Mouse (Mus musculus) hindbrain, embryonic 11.5 days (tissue): ENCODE results near the gene Rhob. TPM values are rescaled to one million over a fixed set of nuclear protein-coding genes. Genes with fewer than 3 reads are reported as not detected.

Source experiments
- ATAC-seq: fragments of 200-750 bp; cut with Nextera tagmentation; 2 replicates; pipeline ENCODE4 v1.8.0; 2017; ENCODE audit warnings: mild to moderate bottlenecking, moderate TSS enrichment, moderate library complexity; ENCODE audit not compliant: low FRiP score
- DNase-seq: peaks from one replicate; pipeline ENCODE4 v3.0.0-alpha.2; 2015; ENCODE audit warnings: low spot score
- H3K27ac ChIP-seq: fragments of 300-500 bp; sonication (generic); 2 replicates; pipeline ENCODE4 v1.5.1; 2014; ENCODE audit warnings: mild to moderate bottlenecking, low read depth, low read length
- H3K27me3 ChIP-seq: fragments of 300-500 bp; sonication (generic); 2 replicates; pipeline ENCODE4 v1.6.1; 2014; ENCODE audit warnings: mild to moderate bottlenecking, low read length, moderate library complexity, mixed read lengths; ENCODE audit not compliant: control insufficient read depth, insufficient read depth
- H3K36me3 ChIP-seq: fragments of 300-500 bp; sonication (generic); 2 replicates; pipeline ENCODE4 v1.6.1; 2014; ENCODE audit warnings: mild to moderate bottlenecking, low read length, moderate library complexity, mixed read lengths; ENCODE audit not compliant: control insufficient read depth, insufficient read depth
- H3K4me1 ChIP-seq: fragments of 300-500 bp; sonication (generic); replicated peaks from 2 replicates; pipeline ENCODE4 v1.6.1; 2014; ENCODE audit warnings: low read length, mixed read lengths; ENCODE audit not compliant: control insufficient read depth, insufficient read depth
- H3K4me2 ChIP-seq: fragments of 300-500 bp; sonication (generic); replicated peaks from 2 replicates; pipeline ENCODE4 v1.6.1; 2014; ENCODE audit warnings: mild to moderate bottlenecking, low read depth, low read length
- H3K4me3 ChIP-seq: fragments of 300-500 bp; sonication (generic); 2 replicates; pipeline ENCODE4 v1.5.1; 2014; ENCODE audit warnings: low read depth, low read length
- H3K9ac ChIP-seq: fragments of 300-500 bp; sonication (generic); 2 replicates; pipeline ENCODE4 v1.6.1; 2014; ENCODE audit warnings: low read depth, low read length
- H3K9me3 ChIP-seq: fragments of 300-500 bp; sonication (generic); 2 replicates; pipeline ENCODE4 v1.6.1; 2016; ENCODE audit warnings: low read length; ENCODE audit not compliant: control insufficient read depth
- WGBS: fragments of 180-500 bp; shearing (Covaris S2); extraction: QIAGEN DNeasy Blood & Tissue Kit; methylation state at CpG from one replicate; pipeline ENCODE4 v1.1.7; 2014; 5-methylcytosine and 5-hydroxymethylcytosine counted together
- polyA plus RNA-seq: library from polyadenylated mRNA; unstranded; fragments of >200 nt; fragmentation: Nextera tagmentation; extraction: Ambion mirVana; gene quantifications from 2 replicates; pipeline ENCODE4 v1.2.1, GENCODE M21; 2014

The Rhob gene
- polyA plus RNA-seq, 1 experiment from 2014 or later, result 64.4 TPM

- H3K4me3 ChIP-seq, result no peak overlapping the region
- H3K36me3 ChIP-seq, result no peaks in the 10 kb centered on the region
- ATAC-seq, result no peak
- H3K4me2 ChIP-seq, result no peak overlapping the region
- no peak overlapping the region for H3K27ac ChIP-seq
- H3K4me1 ChIP-seq, result no peaks in the 10 kb centered on the region; the same call in 1 of the 2 replicates
- H3K27me3 ChIP-seq, result no peaks in the 10 kb centered on the region
- no peak overlapping the region for H3K9ac ChIP-seq
- 84% methylated on average over 7 of the region's 7 CpGs for WGBS
- H3K9me3 ChIP-seq, result no peaks in the 10 kb centered on the region
- no peak for DNase-seq
These were observed 27.0 kb downstream of the Rhob start for GRCm38 (mm10) chr12:8472591-8473358.

GRCm38 (mm10) chr12:8472051-8472450, 27.8 kb downstream of the Rhob start:
- 84% methylated on average over 4 of the region's 4 CpGs for WGBS
- Histone ChIP-seq H3K4me3 (no peak overlapping the region), H3K27me3 (no peaks in the 10 kb centered on the region), H3K9me3 (no peaks in the 10 kb centered on the region), H3K9ac (no peak overlapping the region), H3K36me3 (no peaks in the 10 kb centered on the region), H3K4me1 (peaks cover 2% of the 10 kb centered on the region; the same call in 1 of the 2 replicates), H3K4me2 (no peak overlapping the region), H3K27ac (no peak overlapping the region)
- ATAC-seq (no peak), DNase-seq (no peak)

- H3K9me3 ChIP-seq, result no peaks in the 10 kb centered on the region
- no peak for ATAC-seq
These were observed 28.8 kb downstream of the Rhob start for GRCm38 (mm10) chr12:8470962-8471361.

DNA sequence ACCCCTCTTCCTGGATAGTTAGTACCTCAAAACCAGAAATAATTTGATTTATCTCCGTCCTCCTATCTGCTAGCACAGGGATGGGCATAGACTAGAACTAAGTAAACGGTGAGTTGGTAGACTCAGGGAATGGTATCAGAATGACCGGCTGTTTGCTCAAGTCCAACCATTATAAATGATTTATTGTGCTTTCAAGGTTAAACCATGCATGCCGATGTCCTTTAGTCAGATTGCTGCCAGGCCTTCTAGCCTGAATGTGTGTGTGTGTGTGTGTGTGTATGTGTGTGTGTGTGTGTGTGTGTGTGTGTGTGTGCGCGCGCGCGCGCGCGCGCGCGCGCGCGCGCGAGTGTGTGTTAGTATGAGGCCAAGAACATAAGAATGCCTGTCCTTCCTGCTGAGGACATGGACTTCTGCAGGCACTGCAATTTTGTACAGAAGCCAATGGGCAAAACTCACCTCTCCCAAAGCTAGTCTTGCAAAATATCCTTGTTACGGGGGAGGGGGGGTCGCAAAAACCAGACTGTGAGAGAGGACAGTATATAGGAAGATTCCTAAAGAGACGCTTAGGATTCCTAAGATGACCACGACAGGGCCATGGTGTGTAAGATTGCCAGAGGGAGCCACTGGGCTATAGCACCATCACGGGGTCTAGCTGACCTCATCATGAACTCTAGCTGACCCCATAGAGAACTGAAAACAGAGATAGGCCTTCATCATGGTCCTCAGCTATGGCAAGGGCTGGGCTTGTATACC, 29.9 kb downstream of the Rhob start:
- no peaks in the 10 kb centered on the region for H3K36me3 ChIP-seq

More at GRCm38 (mm10) chr12:8470962-8471361, 28.8 kb downstream of the Rhob start:
- Histone ChIP-seq H3K27me3 (no peaks in the 10 kb centered on the region), H3K4me1 (peaks cover 2% of the 10 kb centered on the region; the same call in 1 of the 2 replicates), H3K9ac (no peak overlapping the region), H3K4me3 (no peak overlapping the region), H3K36me3 (no peaks in the 10 kb centered on the region), H3K4me2 (no peak overlapping the region), H3K27ac (no peak overlapping the region)
- WGBS, result 89% methylated on average over 2 of the region's 2 CpGs
- DNase-seq, result no peak

GRCm38 (mm10) chr12:8468221-8468865, 31.5 kb downstream of the Rhob start:
- Histone ChIP-seq H3K9ac (no peak overlapping the region), H3K36me3 (no peaks in the 10 kb centered on the region), H3K9me3 (no peaks in the 10 kb centered on the region), H3K27me3 (no peaks in the 10 kb centered on the region), H3K4me3 (no peak overlapping the region), H3K4me1 (0 out of 2 replicates have a peak, but pooled peaks cover 2% of the 10 kb centered on the region), H3K27ac (no peak overlapping the region), H3K4me2 (no peak overlapping the region)
- ATAC-seq (no peak), DNase-seq (no peak)

More for the DNA sequence above, 29.9 kb downstream of the Rhob start:
- DNase-seq, result no peak
- ATAC-seq, result no peak
- no peak overlapping the region for H3K4me3 ChIP-seq
- peaks cover 2% of the 10 kb centered on the region; the same call in 1 of the 2 replicates for H3K4me1 ChIP-seq
- H3K9me3 ChIP-seq, result no peaks in the 10 kb centered on the region
- 88% methylated on average over 24 of the region's 25 CpGs for WGBS
- no peaks in the 10 kb centered on the region for H3K27me3 ChIP-seq
- no peak overlapping the region for H3K27ac ChIP-seq
- H3K4me2 ChIP-seq, result no peak overlapping the region
- H3K9ac ChIP-seq, result no peak overlapping the region

DNA sequence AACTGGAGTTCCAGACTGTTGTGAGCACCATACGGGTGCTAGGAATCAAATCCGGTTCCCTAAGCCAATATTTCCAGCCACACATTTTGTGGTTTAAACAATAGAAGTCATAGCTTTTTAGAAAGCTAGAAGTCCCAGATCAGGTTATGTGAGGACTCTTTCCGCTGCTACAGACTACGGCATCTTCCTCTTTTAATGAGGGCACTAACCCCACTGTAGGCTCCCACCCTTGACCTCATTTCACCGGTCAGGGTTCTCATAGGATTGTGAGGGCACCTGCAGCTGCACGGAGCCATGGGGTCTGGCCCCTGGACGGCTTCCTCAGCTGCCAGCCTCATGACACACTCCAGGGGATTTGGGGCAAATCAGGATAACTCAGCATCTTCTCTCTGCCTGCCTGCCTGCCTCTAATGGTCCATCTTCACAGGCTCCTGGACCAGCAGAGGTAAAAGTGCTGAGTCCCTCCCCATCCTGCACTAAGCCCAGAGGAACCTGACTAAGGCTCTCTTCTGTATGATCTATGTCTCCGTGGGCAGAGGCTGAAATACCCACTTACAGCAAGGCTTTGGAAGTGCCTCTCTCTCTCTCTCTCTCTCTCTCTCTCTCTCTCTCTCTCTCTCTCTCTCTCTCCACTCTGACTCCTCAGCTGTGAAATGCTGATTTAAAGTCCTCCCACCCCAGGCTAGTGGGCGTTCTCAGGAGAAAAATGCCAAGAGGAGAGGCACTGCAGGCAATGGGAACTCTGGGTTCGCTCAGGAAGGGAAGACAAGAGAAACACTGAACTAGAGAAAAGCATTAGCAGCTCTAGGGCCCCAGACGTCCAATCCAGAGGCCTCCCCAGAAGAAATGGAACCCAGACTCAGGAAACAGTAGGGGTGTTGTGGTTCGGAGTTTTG, 32.5 kb downstream of the Rhob start:
- H3K9me3 ChIP-seq, result no peaks in the 10 kb centered on the region
- WGBS, result 66% methylated on average over 12 of the region's 12 CpGs

DNA sequence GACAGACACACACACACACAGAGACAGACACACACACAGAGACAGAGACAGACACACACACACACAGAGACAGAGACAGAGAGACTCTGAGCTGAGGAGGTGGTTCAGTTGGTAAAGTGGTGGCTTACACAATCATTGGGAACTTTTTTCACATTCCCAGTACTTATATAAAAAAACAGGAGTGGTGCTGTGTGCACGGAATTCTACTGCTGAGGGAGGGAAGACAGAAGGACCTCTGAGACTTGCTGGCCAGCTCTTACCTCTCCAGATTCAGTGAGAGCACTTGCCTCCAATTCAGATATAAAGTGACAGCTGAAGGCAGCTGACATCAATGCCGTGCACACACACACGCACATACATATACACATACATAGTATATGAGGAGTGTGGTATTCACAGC, 34.1 kb downstream of the Rhob start:
- Histone ChIP-seq H3K36me3 (no peaks in the 10 kb centered on the region), H3K9me3 (no peaks in the 10 kb centered on the region), H3K4me1 (0 out of 2 replicates have a peak, but pooled peaks cover 2% of the 10 kb centered on the region), H3K27me3 (no peaks in the 10 kb centered on the region), H3K27ac (no peak overlapping the region), H3K4me2 (no peak overlapping the region), H3K4me3 (no peak overlapping the region), H3K9ac (no peak overlapping the region)
- WGBS, result 92% methylated on average over 3 of the region's 3 CpGs
- ATAC-seq (no peak), DNase-seq (no peak)

More for the DNA sequence above, 32.5 kb downstream of the Rhob start:
- no peak overlapping the region for H3K4me3 ChIP-seq
- H3K27me3 ChIP-seq, result no peaks in the 10 kb centered on the region
- H3K9ac ChIP-seq, result no peak overlapping the region
- H3K27ac ChIP-seq, result no peak overlapping the region
- H3K4me2 ChIP-seq, result no peak overlapping the region
- H3K36me3 ChIP-seq, result no peaks in the 10 kb centered on the region
- DNase-seq (no peak), ATAC-seq (no peak)
- H3K4me1 ChIP-seq, result 0 out of 2 replicates have a peak, but pooled peaks cover 2% of the 10 kb centered on the region

DNA sequence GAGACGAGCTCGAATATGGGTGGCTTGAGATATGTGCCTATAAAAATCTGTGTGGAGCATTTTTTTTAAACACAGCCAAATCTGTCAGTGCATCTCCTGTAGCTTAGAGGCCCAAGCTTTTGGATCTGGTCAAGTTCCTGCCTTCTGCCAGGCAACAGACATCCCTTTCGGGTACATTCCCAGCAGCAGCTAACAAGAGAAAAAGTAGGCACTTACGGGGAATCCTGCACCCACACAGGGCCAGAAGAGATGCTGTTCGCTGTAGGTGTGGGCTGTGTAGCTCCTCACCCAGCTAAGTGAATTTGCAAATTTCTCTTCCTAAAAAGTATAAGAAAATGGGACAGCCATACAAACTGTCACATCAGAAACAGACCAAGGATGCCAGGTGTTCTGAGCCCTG, 34.8 kb downstream of the Rhob start:
- Histone ChIP-seq H3K4me1 (0 out of 2 replicates have a peak, but pooled peaks cover 2% of the 10 kb centered on the region), H3K4me2 (no peak overlapping the region), H3K9me3 (no peaks in the 10 kb centered on the region), H3K27me3 (no peaks in the 10 kb centered on the region), H3K36me3 (no peaks in the 10 kb centered on the region), H3K27ac (no peak overlapping the region), H3K4me3 (no peak overlapping the region), H3K9ac (no peak overlapping the region)
- ATAC-seq (no peak), DNase-seq (no peak)
- whole genome bisulfite sequencing, result 90% methylated on average over 5 of the region's 5 CpGs
